Mouse (Mus musculus): ENCODE measurements at regions not wholly inside any gene's neighbourhood (a gene's known extent, or its start where the extent isn't known, plus 50 kb on each side); places are given as distances from the start of the nearest gene placed in this dataset.

- no peak for DNase-seq (ENCODE audit: low read depth, low spot score)
Measured at GRCm38 (mm10) chr7:116847846-116848730, 343.9 kb downstream of the Nucb2 start.

- DNase-seq (ENCODE audit: low read depth, low spot score), result no peak
Measured at GRCm38 (mm10) chr7:116853351-116853750, 349.2 kb downstream of the Nucb2 start.

- DNase-seq (ENCODE audit: low read depth, low spot score), result no peak
Measured at GRCm38 (mm10) chr7:116857141-116857540, 353.0 kb downstream of the Nucb2 start.

GRCm38 (mm10) chr7:116857744-116858143, 353.6 kb downstream of the Nucb2 start:
- DNase-seq (ENCODE audit: low read depth, low spot score), result no peak

GRCm38 (mm10) chr7:116882268-116882964, 378.2 kb downstream of the Nucb2 start:
- no peak for DNase-seq (ENCODE audit: low read depth, low spot score)

- DNase-seq (ENCODE audit: low read depth, low spot score), result no peak
Measured at GRCm38 (mm10) chr7:116893846-116894245, 389.7 kb downstream of the Nucb2 start.

- no peak for DNase-seq (ENCODE audit: low read depth, low spot score)
Measured at GRCm38 (mm10) chr7:116915797-116916196, 411.6 kb downstream of the Nucb2 start.

- DNase-seq (ENCODE audit: low read depth, low spot score), result no peak
Measured at GRCm38 (mm10) chr7:116917921-116918670, 413.9 kb downstream of the Nucb2 start.

GRCm38 (mm10) chr7:116946448-116946847, 434.3 kb upstream of the Xylt1 start:
- no peak for DNase-seq (ENCODE audit: low read depth, low spot score)

GRCm38 (mm10) chr7:116959196-116959895, 421.4 kb upstream of the Xylt1 start:
- no peak for DNase-seq (ENCODE audit: low read depth, low spot score)

- no peak for DNase-seq (ENCODE audit: low read depth, low spot score)
Measured at GRCm38 (mm10) chr7:116963839-116964238, 416.9 kb upstream of the Xylt1 start.

- DNase-seq (ENCODE audit: low read depth, low spot score), result no peak
Measured at GRCm38 (mm10) chr7:116991351-116991750, 389.4 kb upstream of the Xylt1 start.

GRCm38 (mm10) chr7:116992166-116992565, 388.6 kb upstream of the Xylt1 start:
- DNase-seq (ENCODE audit: low read depth, low spot score), result no peak

- DNase-seq (ENCODE audit: low read depth, low spot score), result no peak
Measured at GRCm38 (mm10) chr7:116995770-116996169, 385.0 kb upstream of the Xylt1 start.

- no peak for DNase-seq (ENCODE audit: low read depth, low spot score)
Measured at GRCm38 (mm10) chr7:117003167-117003566, 377.6 kb upstream of the Xylt1 start.

- DNase-seq (ENCODE audit: low read depth, low spot score), result no peak
Measured at GRCm38 (mm10) chr7:117018349-117018748, 362.4 kb upstream of the Xylt1 start.

GRCm38 (mm10) chr7:117021716-117022115, 359.1 kb upstream of the Xylt1 start:
- no peak for DNase-seq (ENCODE audit: low read depth, low spot score)

GRCm38 (mm10) chr7:117044926-117045325, 335.9 kb upstream of the Xylt1 start:
- no peak for DNase-seq (ENCODE audit: low read depth, low spot score)

GRCm38 (mm10) chr7:117049249-117049648, 331.5 kb upstream of the Xylt1 start:
- no peak for DNase-seq (ENCODE audit: low read depth, low spot score)

- no peak for DNase-seq (ENCODE audit: low read depth, low spot score)
Measured at GRCm38 (mm10) chr7:117065771-117066170, 315.0 kb upstream of the Xylt1 start.

GRCm38 (mm10) chr7:117090911-117091550, 289.7 kb upstream of the Xylt1 start:
- no peak for DNase-seq (ENCODE audit: low read depth, low spot score)

All from retina, adult 2 months (tissue).